Mouse (Mus musculus): ENCODE results near the gene Coch. TPM values are rescaled to one million over a fixed set of nuclear protein-coding genes. Genes with fewer than 3 reads are reported as not detected.

The Coch gene
- polyA plus RNA-seq, 1 experiment from 2014 or later, result 5.9 TPM

Other genes starting within 250 kb of the Coch start
- gene G2e3, start 245.3 kb upstream of the Coch start, polyA plus RNA-seq (2016; fragmentation: Nextera tagmentation; extraction: Ambion mirVana), result 47.7 and 47.8 TPM in 2 replicates
- gene Scfd1, start 215.8 kb upstream of the Coch start, polyA plus RNA-seq (2016; fragmentation: Nextera tagmentation; extraction: Ambion mirVana), result 73.2 and 74.9 TPM in 2 replicates
- gene Ap4s1, start 97.7 kb downstream of the Coch start, polyA plus RNA-seq (2016; fragmentation: Nextera tagmentation; extraction: Ambion mirVana), result 49.3 and 56.4 TPM in 2 replicates
- gene Strn3, start 98.6 kb downstream of the Coch start, polyA plus RNA-seq (2016; fragmentation: Nextera tagmentation; extraction: Ambion mirVana), result 60.4 and 70.1 TPM in 2 replicates
- 40.8 and 41.5 TPM in 2 replicates for gene Hectd1, start 236.2 kb downstream of the Coch start, polyA plus RNA-seq (2016; fragmentation: Nextera tagmentation; extraction: Ambion mirVana)